Mouse (Mus musculus) MEL-GATA-1-ER (cell line): Measurements from ENCODE around the gene Aatf.

Source experiments
- DNase-seq: peaks from one replicate; pipeline ENCODE4 v3.0.0-alpha.2; 2012; ENCODE audit warnings: low read depth; ENCODE audit errors: extremely low read depth

Aatf gene

DNA sequence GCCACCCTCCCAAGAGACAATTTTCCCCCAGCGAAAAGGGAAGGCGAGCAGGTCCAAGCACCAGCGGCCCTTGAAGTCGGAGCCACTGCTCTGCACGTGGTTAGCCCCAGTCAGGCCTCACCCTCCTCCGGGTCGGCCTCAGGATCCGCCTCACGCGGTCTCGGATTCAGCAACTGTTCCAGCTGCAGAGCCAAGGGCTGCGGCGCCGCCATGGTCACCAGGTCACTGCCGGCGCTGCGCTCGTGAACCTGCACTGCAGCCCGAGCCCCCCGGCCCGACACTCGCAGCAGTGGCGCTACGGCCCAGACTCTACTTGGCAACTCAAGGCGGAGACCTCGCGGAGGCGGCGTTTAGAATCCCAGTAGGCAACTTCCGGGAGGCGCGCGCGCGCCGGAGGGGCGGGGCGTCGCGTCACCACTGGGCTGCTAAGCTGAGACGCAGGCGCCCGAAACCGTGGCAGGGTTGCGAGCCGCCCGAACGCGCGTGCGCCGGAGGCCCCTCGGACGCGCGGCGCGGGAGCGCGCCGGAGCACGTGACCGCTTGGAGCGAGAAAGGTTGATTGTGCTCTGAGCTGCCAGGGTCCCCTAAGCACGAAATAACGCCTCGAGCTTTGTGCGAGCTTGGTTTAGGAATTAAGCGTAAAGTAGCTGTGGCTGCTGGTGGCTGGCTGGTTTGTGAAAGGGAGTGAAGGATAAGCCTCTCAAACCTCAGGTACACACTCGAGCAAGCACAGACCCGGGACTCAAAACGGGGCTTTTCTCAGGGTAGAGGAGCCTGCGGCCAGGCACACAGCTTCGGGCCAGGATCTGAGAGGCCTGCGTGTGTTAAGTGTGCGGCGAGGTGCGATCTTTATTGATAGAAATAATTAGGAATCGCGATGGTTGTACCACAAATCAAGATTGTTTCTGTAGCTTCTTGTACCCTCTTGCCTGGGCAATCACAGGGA is at the start of gene Aatf:
Gene Aatf, minus strand, starts transcription at position 352 of the 946 bp plus-strand sequence.
- peak; percentile 87 for DNase-seq

DNA sequence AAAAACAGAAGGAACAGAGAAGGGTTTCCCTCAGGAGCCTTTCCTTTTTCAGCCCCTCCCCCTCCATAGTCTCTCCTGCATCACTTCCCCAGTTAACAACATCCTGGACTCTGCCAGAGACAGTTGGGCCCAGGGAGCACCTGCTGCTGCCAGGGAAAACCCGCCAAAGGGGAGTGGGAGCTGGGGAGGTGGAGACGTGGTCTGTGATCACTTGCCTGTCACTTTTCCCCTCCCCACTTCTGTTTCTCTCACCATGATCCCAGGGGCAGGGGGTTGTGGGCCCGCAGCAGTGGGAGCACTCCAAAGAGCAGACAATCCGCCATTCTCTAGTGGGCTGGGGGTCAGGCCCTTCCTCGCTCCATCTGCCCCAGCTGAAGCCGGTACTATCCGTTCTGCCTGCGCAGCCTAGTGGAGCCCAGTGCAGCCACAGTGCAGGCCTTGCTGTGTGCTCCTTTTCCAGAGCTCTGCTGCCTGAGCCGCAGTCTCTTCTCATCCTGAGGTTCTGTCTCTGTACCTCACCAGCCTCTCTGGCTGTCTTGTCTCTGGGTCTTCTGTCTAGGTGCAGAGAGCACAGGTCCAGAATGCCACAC is 49.5 kb upstream of the Aatf start:
- DNase-seq, result no peak

DNA sequence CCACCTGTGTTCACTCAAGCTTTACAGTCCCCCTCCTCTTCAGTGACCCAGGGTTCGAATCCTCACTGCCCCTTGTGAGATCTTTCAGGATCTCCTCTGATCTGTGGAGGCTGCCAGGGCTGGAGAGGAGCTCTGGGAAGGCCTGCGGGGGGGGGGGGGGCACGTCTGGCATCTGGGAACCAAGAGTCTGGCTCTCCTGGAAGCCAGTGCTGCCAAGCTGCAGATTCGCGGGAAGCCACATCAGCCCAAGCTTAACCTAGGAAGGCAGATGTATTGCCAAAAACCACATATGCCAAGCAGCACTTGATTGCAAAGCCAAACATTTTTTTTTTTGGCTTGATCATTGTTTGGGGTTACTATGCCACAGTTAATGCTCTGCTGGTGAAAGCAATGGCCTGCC is 48.2 kb upstream of the Aatf start:
- DNase-seq, result no peak

DNA sequence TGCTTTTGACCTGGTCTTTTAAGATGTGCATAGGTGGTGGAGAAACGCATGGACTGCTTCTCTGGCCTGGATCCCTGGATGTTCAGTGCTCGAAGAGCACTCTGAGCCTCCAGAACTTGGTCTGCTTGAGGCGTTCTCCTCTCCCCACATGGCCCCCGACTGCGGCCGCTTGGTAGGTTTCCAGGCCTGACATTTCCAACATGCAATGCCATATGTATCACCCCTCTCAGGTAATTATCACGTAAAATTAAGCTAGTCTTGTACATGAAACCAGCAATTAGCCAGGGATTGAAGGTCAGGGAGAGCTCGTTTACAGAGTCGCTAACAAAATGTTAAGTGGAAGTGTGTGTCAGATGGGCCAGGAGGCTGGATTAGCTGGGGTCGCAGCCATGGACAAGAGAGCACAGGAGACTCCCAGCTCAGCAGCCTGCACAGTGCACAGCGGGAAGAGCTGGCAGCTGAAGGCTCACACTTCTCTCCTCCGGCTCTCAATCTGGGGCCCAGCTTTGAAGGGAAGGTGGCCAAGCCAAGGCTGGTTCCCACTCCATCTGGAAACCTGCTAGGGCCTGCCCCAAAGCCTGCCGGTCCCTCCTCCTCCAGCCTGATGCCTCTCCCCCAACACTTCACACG is 40.6 kb upstream of the Aatf start:
- no peak for DNase-seq

DNA sequence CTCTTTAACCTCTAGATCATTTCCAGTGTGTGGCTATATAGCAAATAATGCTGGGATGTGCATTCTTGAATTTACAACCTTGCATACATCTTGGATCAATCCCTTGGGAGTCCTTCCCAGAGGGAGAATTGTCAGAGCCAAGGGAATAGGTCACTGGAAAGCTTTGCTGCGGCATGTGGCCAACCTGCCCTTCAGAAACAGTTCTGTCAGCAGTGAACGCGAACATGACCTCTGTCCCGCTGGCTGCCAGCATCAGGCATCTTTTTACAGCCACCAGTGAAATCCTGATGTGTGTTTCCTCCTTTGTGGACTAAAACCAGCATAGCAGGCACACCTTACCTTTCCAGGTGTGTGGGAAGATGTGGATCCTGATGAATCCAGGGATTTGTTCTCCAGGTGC is 38.0 kb upstream of the Aatf start:
- no peak for DNase-seq

DNA sequence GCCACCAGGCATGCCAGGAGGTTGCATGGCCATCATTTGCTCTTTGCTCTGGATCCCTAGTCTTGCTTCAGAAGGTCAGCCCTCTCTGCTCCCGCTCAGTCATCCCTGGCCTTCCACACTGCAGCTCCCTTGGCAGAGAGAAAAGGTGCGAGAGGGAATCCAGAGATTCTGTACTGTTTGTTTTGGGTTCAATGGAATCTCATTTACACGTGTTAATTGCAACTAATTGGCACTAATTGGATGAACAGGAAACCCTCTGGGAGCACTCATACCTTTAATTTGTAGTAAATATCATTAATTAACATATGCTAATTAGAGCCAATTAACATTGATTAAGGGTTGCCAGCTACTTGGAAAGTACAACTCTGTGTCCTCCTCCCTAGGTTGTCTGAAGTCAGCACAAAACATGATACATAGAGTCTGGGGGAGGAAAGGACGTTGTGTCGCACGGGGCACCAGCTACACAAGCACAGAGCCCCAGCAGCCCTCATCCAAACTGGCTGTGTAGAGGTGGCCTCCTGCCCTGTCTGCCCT is 36.0 kb upstream of the Aatf start:
- DNase-seq, result no peak

DNA sequence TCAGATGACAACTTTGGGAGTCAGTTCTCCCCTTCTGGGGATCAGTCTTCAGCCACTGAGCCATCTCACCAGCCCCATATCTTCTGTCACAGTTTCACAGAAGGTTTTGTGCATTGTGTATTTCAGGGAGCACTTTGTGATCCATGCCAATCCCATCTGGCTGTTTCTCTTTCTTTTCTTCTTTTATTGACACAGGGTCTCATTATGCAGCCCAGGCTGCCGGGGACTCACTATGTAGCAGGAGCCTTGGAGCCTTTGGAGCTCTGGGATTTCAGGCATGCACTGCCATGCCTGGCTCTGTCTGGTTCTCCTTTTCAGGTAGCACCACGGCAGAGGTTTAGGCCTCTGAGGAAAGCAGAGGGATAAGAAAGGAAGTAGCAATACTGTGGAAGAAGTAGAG is 35.0 kb upstream of the Aatf start:
- DNase-seq, result no peak

DNA sequence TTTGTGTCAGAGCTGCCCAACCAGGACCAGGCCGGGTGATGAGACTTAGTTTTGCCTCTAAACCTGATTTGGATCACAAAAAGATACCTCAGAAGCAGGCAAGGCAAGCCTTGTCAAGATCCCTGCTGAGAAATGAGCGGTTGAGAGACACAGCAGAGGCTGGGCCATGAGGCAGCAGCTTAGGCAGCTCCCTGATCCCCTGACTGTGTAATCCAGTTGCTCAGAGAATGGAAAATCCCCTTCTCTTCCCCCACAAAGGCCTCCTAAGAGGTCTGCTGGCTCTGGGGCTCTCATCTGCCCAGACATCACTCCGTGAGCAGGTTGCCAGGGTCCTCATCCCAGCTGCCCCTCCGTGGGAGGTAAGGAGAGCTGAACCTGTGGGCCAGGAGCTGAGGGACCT is 26.7 kb upstream of the Aatf start:
- DNase-seq, result no peak

DNA sequence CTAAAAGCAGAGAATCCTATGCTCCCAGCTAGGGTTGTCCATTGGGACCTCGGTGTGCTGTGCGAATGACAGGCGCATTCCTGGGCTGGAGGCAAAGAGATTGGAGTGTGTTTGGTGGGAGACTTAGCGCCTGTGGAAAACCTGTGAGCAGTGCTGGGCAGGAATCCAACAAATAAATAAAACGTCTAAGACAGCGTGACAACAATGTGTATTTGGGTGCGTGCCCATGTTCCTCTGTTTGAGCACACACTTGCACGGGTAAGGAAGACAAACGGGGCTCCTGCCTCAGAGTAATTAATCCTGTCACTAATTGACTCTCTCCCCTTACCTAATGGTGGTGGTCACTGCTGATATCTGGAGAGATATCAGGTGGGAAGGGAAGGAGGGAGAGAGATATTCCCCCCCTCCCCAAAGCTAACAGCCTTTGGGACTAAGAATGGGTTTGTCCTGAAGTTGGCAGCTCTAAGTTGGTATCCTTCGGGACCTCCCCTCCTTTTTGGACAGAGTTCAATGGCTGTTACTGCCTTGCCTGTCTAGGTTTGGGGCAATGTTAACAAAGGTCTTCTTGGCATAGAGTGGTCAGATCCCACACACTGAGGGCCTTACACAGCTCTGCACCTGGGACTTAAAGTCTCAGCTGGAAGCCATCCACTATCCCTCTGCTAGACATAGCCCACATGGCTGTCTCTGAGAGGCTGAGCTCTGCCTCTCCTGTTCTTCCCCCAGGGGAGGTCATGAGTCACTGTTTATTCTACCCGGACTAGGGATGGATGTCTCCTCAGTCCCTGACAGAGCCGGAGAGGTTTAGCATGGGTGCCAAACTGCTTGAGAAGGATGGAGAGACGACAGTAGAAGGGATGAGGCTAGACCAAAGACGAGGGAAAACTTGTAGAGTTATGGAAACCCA is 16.7 kb upstream of the Aatf start:
- DNase-seq, result no peak

DNA sequence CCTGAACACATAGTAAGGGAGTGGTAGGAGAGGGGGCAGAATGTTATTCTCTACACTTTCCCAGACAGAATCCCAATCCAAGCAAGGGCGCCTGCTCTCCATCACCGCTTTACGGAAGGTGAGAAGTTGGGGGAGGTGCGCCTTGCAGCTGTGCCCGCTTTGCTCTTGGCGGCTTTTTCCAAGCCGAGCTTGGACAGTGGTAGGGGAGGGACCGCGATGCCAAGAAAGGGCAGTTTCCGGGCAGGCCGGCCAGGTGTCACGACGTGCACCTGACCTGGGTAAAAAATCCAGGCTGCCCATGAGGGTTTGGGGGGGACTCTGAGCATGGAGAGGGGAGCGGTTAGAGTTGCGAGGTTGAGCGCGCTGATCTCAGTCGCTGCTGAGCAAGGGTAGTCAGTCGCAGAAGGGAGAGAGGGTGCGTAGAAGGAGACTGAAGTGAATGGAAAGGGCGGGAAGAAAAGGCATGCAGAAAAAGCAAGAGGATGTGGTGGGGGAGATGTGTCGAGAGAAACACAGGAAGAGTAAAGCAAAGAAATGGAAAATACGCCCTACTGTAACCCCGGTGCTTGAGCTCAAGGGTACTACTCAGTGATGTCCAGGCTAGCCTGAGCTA is 15.9 kb upstream of the Aatf start:
- no peak for DNase-seq

DNA sequence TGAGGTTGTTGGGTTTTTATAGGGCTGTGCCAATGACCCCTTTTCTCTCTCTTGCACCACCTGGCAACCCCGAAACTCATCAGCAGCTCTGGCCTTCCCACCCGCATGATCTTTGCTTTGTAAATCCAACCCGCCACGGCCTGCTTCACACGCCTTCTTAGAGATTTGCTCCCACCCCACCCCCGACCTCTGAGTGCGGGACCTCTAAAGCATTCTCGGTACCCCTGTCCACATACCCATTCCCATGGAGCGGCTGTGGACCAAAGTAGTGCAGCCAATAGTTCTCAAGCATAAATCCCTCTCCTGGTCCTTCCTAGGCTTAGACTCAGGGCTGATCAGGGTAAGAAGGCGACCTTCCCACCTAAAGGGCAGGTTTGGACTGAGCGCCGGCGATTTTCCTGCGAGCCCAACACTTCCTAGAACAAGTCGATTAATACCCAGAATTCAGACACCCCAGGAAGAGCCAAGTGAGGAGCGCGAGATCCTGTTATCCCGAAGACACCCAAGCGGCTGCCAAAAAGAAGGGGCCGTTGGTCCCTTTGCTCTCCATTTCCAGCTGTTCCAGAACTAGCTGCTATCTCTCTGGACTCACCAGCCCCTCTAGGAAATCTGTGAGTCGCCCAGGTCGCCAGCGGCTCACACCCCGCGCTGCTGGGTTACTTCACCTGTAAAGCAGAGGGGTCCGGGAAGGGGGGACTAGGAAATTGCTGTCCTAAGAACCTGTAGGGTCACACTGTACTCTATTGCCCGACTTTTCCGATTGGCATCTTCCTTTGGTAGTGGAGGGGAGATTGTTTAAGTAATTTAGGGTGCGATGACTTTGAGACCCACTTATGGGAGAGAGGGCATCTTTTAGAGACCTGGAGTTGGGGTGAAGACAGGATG is 13.9 kb upstream of the Aatf start:
- no peak for DNase-seq

DNA sequence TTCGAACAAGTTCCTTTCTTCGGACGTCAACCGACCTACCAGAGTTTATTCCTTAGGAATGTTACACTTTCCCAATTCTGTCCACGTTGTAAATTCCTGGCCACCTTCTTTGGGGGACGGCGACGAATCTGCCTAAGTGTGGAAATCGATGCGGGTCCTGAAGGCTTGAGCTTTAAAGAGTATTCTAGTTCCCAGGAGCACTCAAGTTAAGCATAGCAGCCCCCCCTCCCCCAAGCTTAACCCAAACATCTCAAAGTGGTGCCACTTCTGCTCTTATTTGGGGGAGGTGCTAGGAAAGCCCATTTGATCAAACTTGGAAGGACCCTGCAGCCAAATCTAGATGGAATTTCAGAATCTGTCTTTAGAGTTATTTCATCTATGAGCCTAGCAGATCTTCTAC is 13.1 kb upstream of the Aatf start:
- no peak for DNase-seq

DNA sequence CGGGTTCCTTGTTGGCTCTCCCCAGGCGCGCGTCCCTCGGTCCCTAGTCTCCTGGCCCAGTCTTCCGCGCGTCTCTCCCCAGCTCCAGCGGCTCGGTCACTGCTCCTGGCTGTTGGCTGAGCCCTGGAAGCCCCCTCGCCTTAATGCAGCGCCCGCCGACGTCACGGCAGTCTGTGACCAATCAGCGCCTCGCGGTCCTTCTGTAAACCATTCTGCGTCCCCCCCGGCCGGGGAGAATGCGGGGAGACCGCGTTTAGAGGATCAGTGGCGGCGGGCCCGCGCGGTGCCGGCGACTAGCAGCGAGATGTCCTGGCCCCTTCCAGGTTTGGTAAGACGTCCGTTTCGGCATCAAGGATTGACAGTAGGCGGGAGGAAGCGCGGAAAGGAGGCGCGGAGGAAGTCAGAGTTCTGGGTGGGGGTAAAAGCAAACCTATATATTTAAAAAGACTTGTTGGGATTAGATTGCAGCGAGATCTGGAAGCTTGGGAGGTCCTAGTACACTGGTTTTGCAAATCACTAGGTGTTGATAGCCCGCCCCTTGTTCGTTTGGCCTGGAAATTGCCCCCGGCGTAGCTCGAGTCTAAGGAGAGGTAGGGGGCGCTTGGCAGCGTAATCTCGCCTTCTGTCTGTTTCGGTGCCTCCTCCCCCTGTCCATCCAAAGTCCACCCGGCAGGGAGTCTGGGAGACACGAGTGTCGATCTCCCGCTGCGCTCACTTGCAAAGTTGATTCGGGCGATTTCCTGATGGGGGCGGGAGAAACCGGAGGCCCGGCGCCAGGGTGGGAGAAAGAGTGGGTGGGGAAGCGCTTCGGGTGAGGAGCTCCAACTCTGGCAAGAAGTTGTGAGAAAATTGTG is 12.3 kb upstream of the Aatf start, which contains the start of gene Lhx1:
Gene Lhx1, minus strand, starts transcription at position 115 of the 854 bp plus-strand sequence.
- DNase-seq, result no peak

DNA sequence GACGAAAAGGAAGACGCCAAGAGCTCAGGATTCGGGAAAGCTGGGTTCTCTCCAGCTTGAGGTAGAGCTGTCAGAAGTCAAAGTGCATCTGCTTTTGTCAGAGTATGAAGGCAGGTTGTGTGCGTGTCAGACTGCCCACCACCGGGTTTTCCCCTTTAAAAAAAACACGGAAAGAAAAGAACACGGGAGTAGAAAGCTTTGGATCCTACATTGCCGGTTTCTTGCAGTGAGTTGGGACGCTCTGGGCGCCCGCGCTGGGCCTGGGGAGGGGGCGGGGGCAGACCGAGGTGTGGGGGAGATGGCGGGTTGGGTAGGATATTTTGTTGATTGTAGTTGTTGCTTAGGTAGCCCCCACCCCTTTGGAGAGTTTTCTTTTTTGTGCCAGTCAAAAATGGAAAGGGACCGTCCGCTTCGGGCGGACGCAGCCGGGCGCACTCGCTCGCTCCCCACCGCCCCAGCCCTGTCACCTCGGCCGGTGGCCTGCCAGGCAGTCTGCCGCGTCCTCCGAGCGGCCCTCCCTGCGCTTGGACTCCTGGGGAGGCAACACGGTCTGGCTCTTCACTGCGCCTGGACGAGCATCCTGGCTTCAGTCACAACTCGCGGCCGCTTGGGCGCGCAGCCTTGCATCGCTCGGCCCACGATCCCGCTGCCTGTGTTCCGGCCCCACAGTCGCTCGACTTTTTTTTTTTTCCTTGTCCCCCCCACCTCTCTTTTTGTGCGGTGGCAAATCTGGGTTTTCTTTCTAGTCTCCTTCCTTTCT is 11.4 kb upstream of the Aatf start:
- no peak for DNase-seq

DNA sequence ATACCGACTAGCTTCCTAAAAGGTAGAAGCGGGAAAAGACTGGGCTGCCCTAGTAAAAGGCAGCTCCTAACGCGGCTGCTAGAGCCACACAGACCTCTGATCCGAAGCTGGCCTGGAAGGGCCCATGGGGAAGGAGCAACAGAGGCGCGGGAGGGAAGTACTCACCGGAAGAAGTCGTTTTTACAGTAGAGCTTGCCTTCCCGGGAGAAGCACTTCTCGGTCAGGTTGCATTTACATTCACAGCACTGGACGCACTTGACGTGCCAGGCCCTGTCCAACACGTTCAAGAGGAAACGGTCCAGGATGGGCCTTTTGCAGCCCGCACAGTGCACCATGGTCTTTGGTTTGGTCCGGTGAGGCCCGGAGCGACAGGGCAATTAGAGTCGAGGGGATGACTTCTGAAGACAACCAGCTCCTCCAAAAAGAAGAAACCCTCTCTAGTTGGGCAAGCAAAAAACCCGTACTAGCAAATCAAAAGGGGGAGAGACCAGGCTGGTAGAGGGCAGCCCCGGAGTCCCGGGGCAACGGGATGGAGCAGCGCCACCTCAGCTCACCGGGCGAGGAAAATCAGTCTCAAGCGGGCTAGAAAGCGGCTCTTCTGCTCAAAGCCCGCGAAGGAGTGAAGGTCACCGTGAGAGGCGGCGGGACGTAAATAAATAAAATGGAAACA is 10.7 kb upstream of the Aatf start:
- DNase-seq, result no peak

DNA sequence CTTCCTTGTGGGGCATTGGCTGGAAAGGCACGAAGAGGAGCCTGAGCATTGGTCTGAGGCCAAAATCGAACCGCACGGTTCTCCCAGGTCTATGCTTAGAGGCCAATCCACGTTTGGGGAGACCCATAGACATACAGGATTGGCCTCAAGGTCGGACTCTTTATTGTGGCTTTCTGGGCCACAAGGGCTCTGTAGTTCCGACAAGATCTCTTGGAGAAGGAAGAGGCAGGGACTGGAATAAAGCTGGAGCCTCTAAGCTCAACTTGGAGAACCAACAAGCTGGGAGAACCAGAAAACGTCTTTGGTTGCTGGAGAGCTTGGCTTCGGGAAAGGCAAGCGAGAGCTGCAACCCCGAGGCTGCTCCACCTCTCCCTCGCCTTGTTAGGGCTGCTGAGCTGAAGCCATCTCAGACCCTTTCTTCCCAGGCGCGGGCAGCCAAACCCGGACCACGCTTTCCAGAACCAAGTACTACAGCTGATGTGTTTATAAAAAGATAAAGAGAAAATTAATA is 10.1 kb upstream of the Aatf start:
- no peak for DNase-seq
